Mouse (Mus musculus) G1E-ER4 (cell line): ENCODE data around the gene Htra2. TPM values are rescaled to one million over a fixed set of nuclear protein-coding genes. Genes with fewer than 3 reads are reported as not detected.

Experiments
- GATA1 ChIP-seq: IDR thresholded peaks from one replicate; pipeline ENCODE4 v1.8.0; 2012; ENCODE audit warnings: low read length, inconsistent platforms
- polyA plus RNA-seq: library from polyadenylated mRNA; stranded (reverse); fragments of >175 nt; gene quantifications from 2 replicates; pipeline ENCODE4 v1.2.3, GENCODE M21; 2012

The Htra2 gene
- polyA plus RNA-seq = 86.7 and 110 TPM in 2 replicates

DNA sequence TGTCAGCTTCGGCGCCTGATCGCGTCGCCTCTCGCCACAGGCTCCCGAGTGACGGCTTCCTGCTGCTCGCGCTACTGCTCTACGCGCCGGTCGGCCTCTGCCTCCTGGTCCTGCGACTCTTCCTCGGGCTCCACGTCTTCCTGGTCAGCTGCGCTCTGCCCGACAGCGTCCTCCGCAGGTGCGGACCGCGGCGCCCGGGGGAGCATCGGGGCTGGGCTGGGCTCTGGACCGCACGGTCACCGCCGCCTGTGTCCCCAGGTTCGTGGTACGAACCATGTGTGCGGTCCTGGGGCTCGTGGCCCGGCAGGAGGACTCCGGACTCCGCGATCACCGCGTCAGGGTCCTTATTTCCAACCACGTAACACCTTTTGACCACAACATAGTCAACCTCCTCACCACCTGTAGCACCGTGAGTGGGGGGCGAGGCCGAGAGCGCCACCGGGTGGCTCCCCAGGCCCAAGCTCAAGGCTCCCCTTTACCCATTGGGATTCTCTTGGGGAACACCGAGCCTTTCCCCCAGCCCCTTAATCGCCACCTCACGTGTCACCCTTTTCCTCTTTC, at the start of gene Htra2:
Gene Htra2 (minus strand): TSS at position 403 of the 561 bp plus-strand sequence.
- no peak for TF ChIP-seq GATA1

DNA sequence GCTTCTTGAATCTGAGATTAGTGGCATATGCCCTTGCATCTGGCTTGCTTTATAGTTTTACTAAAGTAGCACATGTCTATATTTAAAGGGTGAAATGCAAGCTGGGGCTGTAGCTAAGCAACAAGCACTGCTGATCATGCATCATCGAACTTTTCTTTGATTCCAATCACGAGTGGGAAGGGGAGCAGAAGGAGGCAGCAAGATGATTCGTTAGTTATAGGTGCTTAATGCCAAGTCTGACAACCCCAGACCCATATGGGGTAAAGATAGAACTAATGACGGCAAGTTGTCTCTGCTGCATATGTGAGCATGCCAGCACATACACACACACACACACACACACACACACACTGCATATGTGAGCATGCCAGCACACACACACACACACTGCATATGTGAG, 49.1 kb upstream of the Htra2 start:
- no peak for TF ChIP-seq GATA1

DNA sequence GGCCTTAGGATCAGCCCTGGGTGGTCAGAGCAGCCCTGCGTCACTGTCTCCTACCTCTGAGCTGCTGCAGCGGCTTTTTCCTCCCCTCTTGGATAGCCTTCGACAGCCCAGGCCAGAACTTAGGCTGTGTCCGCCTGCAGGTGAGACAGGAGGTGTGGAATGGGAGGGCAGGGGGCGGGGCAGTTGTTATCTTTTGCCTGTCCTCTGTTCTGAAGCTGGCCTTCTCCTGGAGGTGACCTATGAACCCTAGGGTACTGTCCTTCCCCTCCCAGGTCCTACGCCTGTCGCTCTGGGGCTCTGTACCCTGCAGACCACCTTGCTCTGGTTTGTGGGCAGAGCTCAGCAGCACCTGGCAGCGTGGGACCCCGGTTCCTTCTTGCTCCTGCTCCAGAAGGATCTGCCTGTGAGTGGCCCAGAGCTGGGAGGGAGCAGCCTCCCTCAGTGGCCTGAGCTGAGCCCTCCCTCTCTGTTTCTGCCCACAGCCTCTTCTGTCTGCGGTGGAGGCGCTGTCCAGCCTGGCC, 48.1 kb upstream of the Htra2 start:
- no peak for TF ChIP-seq GATA1

DNA sequence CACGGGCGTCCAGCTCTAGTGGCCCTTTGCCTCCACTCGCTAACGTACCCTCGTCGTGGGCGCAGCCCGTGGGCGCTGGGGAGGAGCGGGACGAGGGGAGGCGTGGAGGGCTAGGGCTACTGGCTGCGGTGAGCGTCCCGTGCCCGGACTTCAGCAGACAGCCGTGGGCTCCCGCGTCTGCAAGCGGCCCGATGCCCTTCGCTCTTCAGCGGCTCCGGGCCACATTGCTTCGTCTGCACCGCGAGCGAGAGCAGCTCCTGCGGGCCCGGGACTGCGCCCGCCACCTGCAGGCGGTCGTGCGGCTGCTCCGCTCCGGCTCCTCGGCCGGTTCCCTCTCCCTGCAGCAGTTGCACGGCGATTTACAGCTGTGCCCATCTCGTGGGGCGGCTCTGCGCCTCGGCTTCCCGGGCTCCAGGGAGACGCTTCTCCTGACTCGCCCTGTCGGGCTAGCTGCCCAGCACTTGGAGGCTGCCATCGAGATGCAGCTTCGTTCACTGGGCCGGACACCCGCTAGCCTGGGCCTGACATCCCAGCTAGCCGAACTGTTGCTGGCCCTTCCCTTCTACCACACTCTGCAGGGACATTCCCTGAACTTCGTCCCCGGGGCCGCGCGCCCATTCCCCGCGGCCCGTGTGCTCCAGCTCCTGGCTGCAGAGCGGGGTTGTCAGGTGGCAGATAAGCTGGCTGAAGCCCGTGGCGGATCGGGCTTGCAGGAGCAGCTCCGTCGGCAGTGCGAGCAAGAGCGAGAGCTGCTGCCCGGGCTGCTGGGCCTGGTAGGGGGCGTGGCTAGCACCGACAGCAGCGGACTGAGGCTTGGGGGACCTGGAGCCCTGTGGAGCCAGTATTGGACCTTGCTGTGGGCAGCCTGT, 46.8 kb upstream of the Htra2 start:
- no peak for TF ChIP-seq GATA1

- TF ChIP-seq GATA1 = no peak
Observed at GRCm38 (mm10) chr6:83101316-83101687, 46.2 kb upstream of the Htra2 start, which contains the start of the genes Ccdc142 and Gm42688. Ccdc142 (plus strand) TSS chr6:83101601. Gm42688 (plus strand) TSS chr6:83101617.

DNA sequence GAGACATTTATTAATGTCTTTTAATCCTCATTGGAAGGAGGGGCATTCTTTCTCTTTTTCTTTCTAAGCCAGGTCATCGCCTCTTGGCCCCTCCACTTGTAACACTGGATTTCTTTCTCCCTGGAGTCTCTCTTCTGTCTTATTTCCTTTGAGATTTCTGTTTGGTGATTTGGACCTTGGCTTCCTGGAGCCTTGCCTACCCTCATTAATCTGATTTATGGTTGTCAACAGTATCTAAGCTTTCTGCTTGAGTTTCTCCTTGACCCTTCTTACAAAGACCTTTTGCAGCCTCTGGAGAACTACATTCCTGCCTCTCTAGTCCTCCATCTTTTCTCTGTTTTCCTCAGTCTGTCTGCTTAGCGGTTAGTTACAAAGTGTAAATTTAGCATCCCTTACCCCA, 43.3 kb upstream of the Htra2 start:
- TF ChIP-seq GATA1 = no peak

DNA sequence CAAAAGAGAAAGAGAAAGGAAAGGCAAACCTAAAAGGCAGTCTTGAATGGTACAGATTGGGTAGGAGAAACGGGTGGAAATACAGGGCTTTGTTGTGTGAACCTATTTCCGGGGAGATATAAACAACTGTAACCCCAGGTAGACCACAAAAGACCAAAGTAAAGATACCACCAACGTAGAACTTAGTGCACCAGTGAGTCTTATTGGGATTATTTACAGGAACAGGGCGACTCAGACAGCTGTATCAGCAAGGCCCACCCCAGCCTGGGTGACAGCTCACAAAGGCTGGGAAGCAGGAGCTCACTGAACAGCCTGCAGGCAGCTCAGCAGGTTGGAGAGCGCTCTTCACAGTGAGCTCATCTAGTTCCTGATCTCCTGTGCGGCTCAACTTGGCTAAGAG, 40.9 kb upstream of the Htra2 start:
- TF ChIP-seq GATA1 = no peak

- TF ChIP-seq GATA1 = no peak
Observed at GRCm38 (mm10) chr6:83092416-83093127, 37.5 kb upstream of the Htra2 start.

GRCm38 (mm10) chr6:83087926-83088260, 32.8 kb upstream of the Htra2 start:
- TF ChIP-seq GATA1 = no peak

GRCm38 (mm10) chr6:83087205-83087925, 32.3 kb upstream of the Htra2 start:
- TF ChIP-seq GATA1 = no peak

DNA sequence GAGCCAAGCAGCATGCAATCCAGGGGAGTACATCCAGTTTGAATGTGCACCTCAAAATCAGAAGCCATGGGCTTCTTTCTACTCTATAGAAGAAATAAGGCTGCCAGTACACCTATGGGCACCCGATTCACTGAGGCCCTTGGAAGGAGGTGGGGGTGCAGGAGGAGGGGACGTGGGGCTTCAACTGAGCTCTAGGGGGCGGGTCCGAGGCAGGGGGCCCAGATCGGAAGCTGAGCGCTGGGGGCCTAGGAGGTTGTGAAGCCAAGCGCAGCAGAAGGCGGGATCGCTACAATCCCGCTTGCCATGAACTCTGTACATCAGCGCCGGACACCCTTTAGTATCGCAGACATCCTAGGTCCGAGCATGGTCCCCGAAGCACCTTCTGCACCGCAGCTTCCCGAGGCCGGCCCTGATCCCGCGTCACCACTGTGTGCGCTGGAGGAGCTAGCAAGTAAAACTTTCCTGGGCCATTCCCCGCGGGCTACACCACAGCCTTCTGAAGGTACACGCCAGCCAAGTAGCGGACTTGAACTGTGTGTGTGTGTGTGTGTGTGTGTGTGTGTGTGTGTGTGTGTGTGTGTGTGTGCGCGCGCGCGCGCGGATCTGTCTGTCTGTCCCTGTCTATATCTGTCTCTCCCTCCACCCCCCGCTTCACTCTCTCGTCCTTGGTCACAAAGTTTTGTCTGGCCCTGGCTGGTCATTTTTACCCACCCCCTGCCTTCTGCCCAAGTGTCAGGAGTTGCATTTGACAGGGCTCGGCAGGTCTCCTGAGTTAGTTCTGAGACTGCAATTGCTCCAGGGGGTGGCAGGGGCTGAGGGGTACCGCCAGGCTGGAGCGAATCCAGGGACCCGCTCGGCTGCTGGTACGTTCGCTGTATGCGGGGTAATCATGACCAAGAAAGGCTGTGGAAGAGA, 31.3 kb upstream of the Htra2 start, which contains the start of gene Lbx2:
Gene Lbx2 (plus strand): TSS at position 247 of the 915 bp plus-strand sequence.
- no peak for TF ChIP-seq GATA1

DNA sequence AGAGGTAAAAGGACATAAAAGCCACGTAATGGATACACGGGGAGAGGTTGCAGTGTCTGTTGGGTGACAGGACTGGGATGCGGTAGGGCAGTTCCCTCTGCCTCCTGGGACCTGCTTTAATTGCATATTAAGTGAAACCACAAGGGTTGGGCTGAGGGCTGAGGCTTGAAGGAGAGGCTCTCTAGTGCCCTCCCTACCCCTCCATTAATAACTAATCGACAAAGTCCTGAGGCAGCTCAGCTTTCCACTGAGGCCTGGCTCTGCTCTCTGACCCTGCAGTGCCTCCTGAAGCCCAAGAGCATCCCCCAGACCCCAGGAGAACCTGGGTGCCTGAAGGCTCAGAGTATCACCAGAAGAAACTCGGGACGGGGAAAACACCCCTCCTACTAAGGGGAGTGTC, 29.4 kb upstream of the Htra2 start:
- TF ChIP-seq GATA1 = no peak

GRCm38 (mm10) chr6:83083497-83083896, 28.4 kb upstream of the Htra2 start:
- TF ChIP-seq GATA1 = no peak

- TF ChIP-seq GATA1 = no peak
Observed at GRCm38 (mm10) chr6:83080210-83080609, 25.1 kb upstream of the Htra2 start.
